Comparison of ENCODE assay signal across 28 mouse cellular contexts in the genomic region with DNA sequence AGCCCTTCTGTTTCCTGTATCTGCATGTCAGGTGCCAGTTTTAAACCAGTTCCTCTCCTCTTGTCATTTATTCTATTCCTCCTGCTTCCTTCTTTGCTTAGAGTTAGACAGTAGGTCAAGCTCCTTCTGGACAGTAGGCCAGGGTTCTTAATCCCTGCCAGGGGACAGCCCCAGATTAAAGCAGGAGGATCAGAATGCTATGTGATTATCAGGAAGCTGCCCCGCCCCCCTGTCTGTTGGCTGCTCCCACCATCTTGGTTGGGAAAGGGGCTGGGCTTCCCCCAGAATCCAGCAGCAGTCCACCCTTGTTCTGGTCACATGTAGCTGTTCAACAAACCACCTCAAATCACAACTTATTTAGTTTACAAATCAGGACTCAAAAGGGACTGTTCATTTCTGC. TPM values are rescaled to one million over a fixed set of nuclear protein-coding genes. Genes with fewer than 3 reads are reported as not detected.
DNase-seq lines count a peak whose midpoint lies in the region; ATAC-seq lines count a peak whose summit lies in the region.
"Had no signal": no experiment of that assay in that cellular context is flagged by ENCODE, and none has a peak within 500 bp of the region (broad histone marks: within the 10 kb centered on the region; RNA-seq: fewer than 3 reads in every experiment).

No protein-coding gene starts in this region.

- no peaks in the 10 kb centered on the region for H3K36me3 ChIP-seq in embryonic facial prominence, embryonic 13.5 days
- no peaks in the 10 kb centered on the region for H3K36me3 ChIP-seq in embryonic facial prominence, embryonic 10.5 days (replicated peaks)
- H3K36me3 ChIP-seq in forebrain, embryonic 14.5 days (ENCODE audit: control insufficient read depth, insufficient read depth, low read length) = no peaks in the 10 kb centered on the region
- H3K36me3 ChIP-seq: forebrain, embryonic 15.5 days; heart, embryonic 12.5 days; intestine, embryonic 15.5 days; limb, embryonic 12.5 days; stomach, embryonic 15.5 days had no signal

- H3K27ac ChIP-seq in embryonic facial prominence, embryonic 13.5 days = peak overlapping the region; percentile 64; the same call in 1 of the 2 replicates
- H3K27ac ChIP-seq in embryonic facial prominence, embryonic 10.5 days (replicated peaks) = no peak overlapping the region
- no peak overlapping the region for H3K27ac ChIP-seq in forebrain, embryonic 14.5 days (ENCODE audit: low read depth, low read length)
- H3K27ac ChIP-seq: forebrain, embryonic 15.5 days; hindbrain, postnatal 0 days; intestine, embryonic 15.5 days; kidney, postnatal 0 days; limb, embryonic 12.5 days; stomach, embryonic 15.5 days had no signal

- H3K9me3 ChIP-seq in embryonic facial prominence, embryonic 13.5 days = no peaks in the 10 kb centered on the region
- H3K9me3 ChIP-seq in embryonic facial prominence, embryonic 10.5 days = no peaks in the 10 kb centered on the region
- no peaks in the 10 kb centered on the region for H3K9me3 ChIP-seq in forebrain, embryonic 14.5 days (replicated peaks; ENCODE audit: control insufficient read depth, low read length)
- H3K9me3 ChIP-seq: forebrain, embryonic 15.5 days; heart, embryonic 12.5 days; intestine, embryonic 15.5 days; limb, embryonic 12.5 days; stomach, embryonic 15.5 days had no signal

- WGBS in embryonic facial prominence, embryonic 13.5 days = 82% methylated on average over 1 of the region's 1 CpGs
- WGBS in embryonic facial prominence, embryonic 10.5 days = 90% methylated on average over 1 of the region's 1 CpGs
- WGBS in forebrain, embryonic 14.5 days = 76% methylated on average over 1 of the region's 1 CpGs

- ATAC-seq in embryonic facial prominence, embryonic 13.5 days (ENCODE audit: insufficient number of reproducible peaks, insufficient read depth, low FRiP score, low TSS enrichment, low read depth) = no peak
- ATAC-seq in forebrain, embryonic 14.5 days = no peak
- ATAC-seq: activated CD4-positive, CD25-positive, alpha-beta regulatory T cell, adult 4 months; forebrain, embryonic 15.5 days; hindbrain, postnatal 0 days; intestine, embryonic 15.5 days; lung, postnatal 0 days; midbrain, embryonic 16.5 days had no signal

- no peak overlapping the region for H3K9ac ChIP-seq in embryonic facial prominence, embryonic 13.5 days
- H3K9ac ChIP-seq in forebrain, embryonic 14.5 days (ENCODE audit: low read length) = no peak overlapping the region
- H3K9ac ChIP-seq: forebrain, embryonic 15.5 days; heart, embryonic 12.5 days; intestine, embryonic 15.5 days; limb, embryonic 12.5 days; stomach, embryonic 15.5 days had no signal

- no peak overlapping the region for H3K4me2 ChIP-seq in embryonic facial prominence, embryonic 13.5 days
- no peak overlapping the region for H3K4me2 ChIP-seq in forebrain, embryonic 14.5 days (ENCODE audit: low read length)
- H3K4me2 ChIP-seq: forebrain, embryonic 15.5 days; heart, embryonic 12.5 days; intestine, embryonic 15.5 days; limb, embryonic 12.5 days; liver, embryonic 11.5 days; stomach, embryonic 15.5 days had no signal

- no peak for DNase-seq in embryonic facial prominence, embryonic 10.5 days (ENCODE audit: low spot score)
- peak; percentile 40 to 41 for DNase-seq in kidney, postnatal 4 days
- DNase-seq in kidney, adult 18-20 months = no peak
- DNase-seq in testis, postnatal 10 days (ENCODE audit: low spot score) = peak; percentile 54
- DNase-seq in testis, postnatal 14 days (ENCODE audit: low spot score) = no peak
- no peak for DNase-seq in layer of hippocampus, postnatal 14 days (ENCODE audit: low spot score in 2 of 2)
- no peak for DNase-seq in forebrain, embryonic 14.5 days (ENCODE audit: low spot score)
- DNase-seq: adrenal gland, adult 2 months; adrenal gland, postnatal 36 days; cerebellum, adult 18-20 months; gastrocnemius, postnatal 10 days; kidney, adult 8-10 months; right cerebral cortex, postnatal 14 days; thymus, adult 2 months; thymus, postnatal 36 days had no signal

- peaks cover 23% of the 10 kb centered on the region for H3K4me1 ChIP-seq in embryonic facial prominence, embryonic 13.5 days
- H3K4me1 ChIP-seq in embryonic facial prominence, embryonic 10.5 days = peaks cover 19% of the 10 kb centered on the region
- no peaks in the 10 kb centered on the region for H3K4me1 ChIP-seq in forebrain, embryonic 14.5 days (ENCODE audit: control insufficient read depth, insufficient read depth, low read length)
- H3K4me1 ChIP-seq: intestine, embryonic 15.5 days; stomach, embryonic 15.5 days had no signal

- H3K4me3 ChIP-seq in embryonic facial prominence, embryonic 13.5 days = no peak overlapping the region
- H3K4me3 ChIP-seq in embryonic facial prominence, embryonic 10.5 days = no peak overlapping the region
- no peak overlapping the region for H3K4me3 ChIP-seq in forebrain, embryonic 14.5 days (ENCODE audit: low read depth, low read length)
- H3K4me3 ChIP-seq: forebrain, embryonic 15.5 days; heart, embryonic 12.5 days; intestine, embryonic 15.5 days; limb, embryonic 12.5 days; stomach, embryonic 15.5 days had no signal

- H3K27me3 ChIP-seq in embryonic facial prominence, embryonic 13.5 days = no peaks in the 10 kb centered on the region
- H3K27me3 ChIP-seq in embryonic facial prominence, embryonic 10.5 days (replicated peaks; ENCODE audit: low read depth, poor library complexity, severe bottlenecking) = no peaks in the 10 kb centered on the region
- H3K27me3 ChIP-seq in forebrain, embryonic 14.5 days (replicated peaks; ENCODE audit: control insufficient read depth, insufficient read depth, low read length) = no peaks in the 10 kb centered on the region
- H3K27me3 ChIP-seq: CH12.LX; forebrain, embryonic 15.5 days; heart, embryonic 12.5 days; intestine, embryonic 15.5 days; limb, embryonic 12.5 days; stomach, embryonic 15.5 days had no signal

RNA-seq across cellular contexts. Expression of a gene that starts 19.3 kb away (rescaled TPM):
- 55.0 and 60.6 TPM in 2 replicates for polyA plus RNA-seq in embryonic facial prominence, embryonic 13.5 days (2015; fragmentation: Nextera tagmentation; extraction: Ambion mirVana)
- polyA plus RNA-seq in embryonic facial prominence, embryonic 10.5 days (2016; fragmentation: Nextera tagmentation; extraction: Ambion mirVana) = 28.7 and 30.2 TPM in 2 replicates
- total RNA-seq in layer of hippocampus, postnatal 14 days (2021) = 10 to 100 TPM; 85.0 to 91.1 TPM
- polyA plus RNA-seq in forebrain, embryonic 14.5 days (2014; fragmentation: Nextera tagmentation; extraction: Ambion mirVana) = 74.0 and 87.5 TPM in 2 replicates

Comparison
In these comparisons a context has a peak if more than half of its experiments do, and no peak if none do; other contexts are left out.
1. DNase-seq: peak in kidney, postnatal 4 days (2 of 2) and testis, postnatal 10 days (single experiment); none in embryonic facial prominence, embryonic 10.5 days (single experiment), kidney, adult 18-20 months (single experiment), testis, postnatal 14 days (single experiment), layer of hippocampus, postnatal 14 days (0 of 2) and forebrain, embryonic 14.5 days (single experiment).